26 mouse cellular contexts compared by ENCODE assay signal in genomic region chr6:137360166-137360565, GRCm38 (mm10).
"Had no signal": no experiment of that assay in that cellular context is flagged by ENCODE, and none has a peak within 500 bp of the region (broad histone marks: within the 10 kb centered on the region; RNA-seq: fewer than 3 reads in every experiment).

No protein-coding gene starts in this region.

- H3K27ac ChIP-seq: gastrocnemius, adult 2 months; heart, embryonic 10.5 days; hindbrain, embryonic 10.5 days; hindbrain, embryonic 12.5 days; hindbrain, embryonic 14.5 days; layer of hippocampus, adult 2 months; left cerebral cortex, adult 2 months; limb, embryonic 10.5 days; limb, embryonic 12.5 days; liver, embryonic 13.5 days had no signal

- H3K4me3 ChIP-seq: gastrocnemius, adult 2 months; heart, embryonic 10.5 days; heart, embryonic 12.5 days; hindbrain, embryonic 10.5 days; hindbrain, embryonic 12.5 days; layer of hippocampus, adult 2 months; left cerebral cortex, adult 2 months; limb, embryonic 10.5 days; limb, embryonic 12.5 days; liver, embryonic 13.5 days had no signal

- H3K27me3 ChIP-seq: heart, embryonic 12.5 days; hindbrain, embryonic 12.5 days; limb, embryonic 12.5 days; liver, embryonic 13.5 days had no signal

- H3K9ac ChIP-seq: heart, embryonic 12.5 days; hindbrain, embryonic 12.5 days; hindbrain, embryonic 14.5 days; limb, embryonic 12.5 days; liver, embryonic 13.5 days had no signal

- DNase-seq: gastrocnemius, adult 2 months; gastrocnemius, postnatal 10 days; gastrocnemius, postnatal 25 days; heart, adult 18-20 months; heart, postnatal 10 days; heart, postnatal 4 days; kidney, adult 18-20 months; kidney, adult 8-10 months; kidney, postnatal 10 days; kidney, postnatal 25 days; kidney, postnatal 4 days; liver; liver, embryonic 13.5 days had no signal

- H3K36me3 ChIP-seq: heart, embryonic 10.5 days; heart, embryonic 12.5 days; hindbrain, embryonic 10.5 days; hindbrain, embryonic 12.5 days; limb, embryonic 10.5 days; limb, embryonic 12.5 days; liver, embryonic 13.5 days had no signal

- H3K4me2 ChIP-seq: heart, embryonic 12.5 days; hindbrain, embryonic 12.5 days; hindbrain, embryonic 14.5 days; limb, embryonic 12.5 days; liver, embryonic 11.5 days; liver, embryonic 13.5 days had no signal

- H3K4me1 ChIP-seq: heart, embryonic 10.5 days; liver, embryonic 13.5 days had no signal

- H3K9me3 ChIP-seq: heart, embryonic 10.5 days; heart, embryonic 12.5 days; hindbrain, embryonic 10.5 days; hindbrain, embryonic 12.5 days; limb, embryonic 10.5 days; limb, embryonic 12.5 days; liver, embryonic 13.5 days had no signal

- ATAC-seq: hindbrain, embryonic 16.5 days; inflammation-experienced regulatory T-cells, adult 6 months; intestine, postnatal 0 days had no signal
